Mouse (Mus musculus) telencephalon, adult 2 months (tissue): Measurements from ENCODE around the gene Ggt6.

ENCODE experiments used
- DNase-seq: peaks from one replicate; pipeline ENCODE4 v3.0.0-alpha.2; 2011; ENCODE audit warnings: low read depth, low spot score

Ggt6 gene

GRCm38 (mm10) chr11:72434963-72435693 is at the start of gene Ggt6:
Ggt6 (plus strand) TSS chr11:72435526.
- DNase-seq: no peak

GRCm38 (mm10) chr11:72388113-72388529 is 47.2 kb upstream of the Ggt6 start:
- no peak for DNase-seq

- DNase-seq: no peak
Measured at GRCm38 (mm10) chr11:72389407-72390142, 45.8 kb upstream of the Ggt6 start.

GRCm38 (mm10) chr11:72391181-72391580 is 44.1 kb upstream of the Ggt6 start:
- DNase-seq: no peak

GRCm38 (mm10) chr11:72393243-72393642 is 42.1 kb upstream of the Ggt6 start:
- no peak for DNase-seq

GRCm38 (mm10) chr11:72393669-72394068 is 41.7 kb upstream of the Ggt6 start:
- no peak for DNase-seq

GRCm38 (mm10) chr11:72394694-72395093 is 40.6 kb upstream of the Ggt6 start:
- DNase-seq: no peak

GRCm38 (mm10) chr11:72395652-72396051 is 39.7 kb upstream of the Ggt6 start:
- no peak for DNase-seq

- DNase-seq: no peak
Measured at GRCm38 (mm10) chr11:72396621-72397020, 38.7 kb upstream of the Ggt6 start.

- no peak for DNase-seq
Measured at GRCm38 (mm10) chr11:72397072-72397471, 38.3 kb upstream of the Ggt6 start.

- no peak for DNase-seq
Measured at GRCm38 (mm10) chr11:72397811-72398525, 37.4 kb upstream of the Ggt6 start.

GRCm38 (mm10) chr11:72401068-72401467 is 34.3 kb upstream of the Ggt6 start:
- DNase-seq: no peak

GRCm38 (mm10) chr11:72402017-72402416 is 33.3 kb upstream of the Ggt6 start:
- no peak for DNase-seq

- no peak for DNase-seq
Measured at GRCm38 (mm10) chr11:72402969-72403368, 32.4 kb upstream of the Ggt6 start.

- no peak for DNase-seq
Measured at GRCm38 (mm10) chr11:72405532-72405931, 29.8 kb upstream of the Ggt6 start.

- no peak for DNase-seq
Measured at GRCm38 (mm10) chr11:72406079-72406675, 29.1 kb upstream of the Ggt6 start.

- DNase-seq: no peak
Measured at GRCm38 (mm10) chr11:72407081-72407480, 28.2 kb upstream of the Ggt6 start.

GRCm38 (mm10) chr11:72407574-72407973 is 27.8 kb upstream of the Ggt6 start:
- DNase-seq: no peak

- no peak for DNase-seq
Measured at GRCm38 (mm10) chr11:72408451-72409170, 26.7 kb upstream of the Ggt6 start.

GRCm38 (mm10) chr11:72409649-72410385 is 25.5 kb upstream of the Ggt6 start:
- DNase-seq: no peak
